Mouse (Mus musculus) brown adipose tissue, adult 24 weeks (tissue): ENCODE data around the gene Scamp1. TPM values are rescaled to one million over a fixed set of nuclear protein-coding genes. Genes with fewer than 3 reads are reported as not detected.
A peak's percentile ranks its signal among the peaks of the same experiment; 100 is the strongest.

Experiments used
- H3K27ac ChIP-seq: fragments of 200-500 bp; replicated peaks from 2 replicates; pipeline ENCODE4 v1.5.1; 2012; ENCODE audit warnings: low read depth, mild to moderate bottlenecking, low read length
- H3K4me1 ChIP-seq: fragments of 200-500 bp; 2 replicates; pipeline ENCODE4 v1.6.1; 2012; ENCODE audit warnings: low read length, mixed read lengths; ENCODE audit not compliant: control insufficient read depth, insufficient read depth, insufficient read length
- H3K4me3 ChIP-seq: fragments of 200-500 bp; 2 replicates; pipeline ENCODE4 v1.5.1; 2012; ENCODE audit warnings: low read depth, mild to moderate bottlenecking, low read length, moderate library complexity; ENCODE audit not compliant: insufficient read depth
- polyA plus RNA-seq: library from polyadenylated mRNA; stranded (reverse); fragments of >200 nt; gene quantifications from 2 replicates; pipeline ENCODE4 v1.2.4, GENCODE M21; 2012; ENCODE audit not compliant: missing spikeins, insufficient read depth, insufficient read length

The Scamp1 gene
- polyA plus RNA-seq, 1 experiment = 18.5 TPM

DNA sequence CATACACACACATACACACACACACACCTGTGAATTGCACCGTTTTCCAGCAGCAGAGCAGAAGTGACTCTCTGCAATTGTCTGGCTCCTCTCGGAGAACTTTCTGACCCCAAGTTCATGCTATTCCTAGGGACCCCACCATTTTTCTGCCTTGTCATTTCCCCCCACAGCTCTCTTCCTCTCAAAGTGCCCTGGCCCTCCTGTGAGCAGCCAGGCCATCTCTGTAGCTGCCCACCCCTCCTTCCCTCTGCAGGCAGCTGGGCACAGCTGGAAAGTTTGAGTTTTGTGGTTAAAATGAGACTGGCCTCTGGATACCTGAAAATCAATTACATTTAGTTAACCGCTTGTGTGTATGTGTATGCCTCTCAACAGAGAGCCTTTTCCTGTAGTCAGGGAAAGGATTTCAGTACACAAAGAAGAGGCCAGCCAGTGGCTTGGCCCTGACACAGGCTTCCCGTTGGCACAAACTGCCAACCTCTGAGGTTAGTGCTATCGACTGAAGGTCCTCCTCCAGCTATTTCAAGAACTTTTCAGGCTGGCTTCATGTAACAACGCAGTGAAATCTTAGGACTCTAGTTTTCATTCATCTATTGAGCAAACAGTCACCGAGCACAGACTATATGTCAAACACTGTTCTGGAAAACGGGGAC lies 102.2 kb downstream of the Scamp1 start:
- peaks cover 6% of the 10 kb centered on the region; the same call in 1 of the 2 replicates for H3K4me1 ChIP-seq
- H3K27ac ChIP-seq = no peak overlapping the region
- H3K4me3 ChIP-seq = no peak overlapping the region

DNA sequence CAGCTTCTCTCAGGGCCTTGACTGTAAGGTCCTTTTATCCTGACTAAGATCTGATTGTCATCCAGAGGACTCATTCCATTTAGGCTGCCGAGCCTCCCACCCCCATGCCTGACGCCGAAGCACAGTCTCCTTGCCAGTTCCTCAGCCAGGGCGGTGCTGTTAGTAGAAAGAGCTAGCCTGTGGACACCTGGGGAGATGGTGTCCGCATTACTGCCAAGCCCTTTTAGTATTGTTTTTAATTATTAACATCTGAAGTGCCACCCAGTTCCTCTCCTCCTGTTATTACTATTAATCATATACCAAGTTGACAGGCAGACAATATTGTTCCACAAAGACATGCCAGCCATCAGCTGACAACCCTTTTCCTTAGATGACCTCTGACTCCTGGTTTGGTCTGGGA lies 103.6 kb downstream of the Scamp1 start:
- no peak overlapping the region for H3K27ac ChIP-seq

DNA sequence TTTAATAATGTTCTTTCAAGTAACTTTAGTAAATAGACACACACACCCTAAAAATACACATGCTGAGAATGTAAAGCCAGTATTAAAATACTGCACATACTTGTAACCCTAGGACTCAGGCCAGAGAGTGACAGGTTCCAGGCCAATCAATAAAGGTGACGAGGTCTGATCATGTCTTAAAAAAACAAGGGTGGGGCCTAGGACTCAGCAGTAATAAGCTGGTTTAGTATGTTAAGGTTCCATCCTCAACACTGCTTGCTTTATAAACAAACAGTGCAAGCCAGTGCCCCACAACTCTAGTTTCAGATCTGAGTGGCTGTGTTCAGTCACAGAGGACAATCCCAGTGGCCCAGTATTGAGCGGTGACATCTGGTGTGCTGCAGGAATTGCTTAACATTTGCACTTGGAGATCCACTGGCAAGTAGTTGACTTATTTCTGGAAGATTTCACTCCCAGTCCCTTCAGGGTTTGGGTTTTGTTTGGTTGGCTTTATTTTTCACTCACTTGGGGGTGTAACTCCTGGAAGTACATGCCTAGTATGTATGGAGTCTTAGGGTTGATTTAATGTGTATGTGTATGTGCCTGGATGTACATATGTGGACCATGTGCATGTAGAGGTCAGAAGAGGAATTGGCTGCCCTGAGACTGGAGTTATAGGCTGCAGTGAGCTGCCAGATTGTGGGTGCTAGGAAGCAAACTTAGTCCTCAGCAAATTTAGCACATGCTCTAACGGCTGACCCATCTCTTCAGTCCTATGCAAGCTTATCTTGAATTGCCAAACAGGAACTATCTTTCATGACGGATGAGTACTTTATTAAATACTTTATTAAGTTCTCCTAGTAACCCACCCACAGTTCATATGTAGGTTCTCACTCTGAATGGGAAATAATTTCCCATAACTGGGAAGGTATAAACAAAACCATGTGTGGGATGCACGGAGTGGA lies 104.9 kb downstream of the Scamp1 start:
- H3K4me3 ChIP-seq = no peak overlapping the region

More for the DNA sequence above, 103.6 kb downstream of the Scamp1 start:
- H3K4me3 ChIP-seq = no peak overlapping the region
- H3K4me1 ChIP-seq = peaks cover 6% of the 10 kb centered on the region; the same call in 1 of the 2 replicates

DNA sequence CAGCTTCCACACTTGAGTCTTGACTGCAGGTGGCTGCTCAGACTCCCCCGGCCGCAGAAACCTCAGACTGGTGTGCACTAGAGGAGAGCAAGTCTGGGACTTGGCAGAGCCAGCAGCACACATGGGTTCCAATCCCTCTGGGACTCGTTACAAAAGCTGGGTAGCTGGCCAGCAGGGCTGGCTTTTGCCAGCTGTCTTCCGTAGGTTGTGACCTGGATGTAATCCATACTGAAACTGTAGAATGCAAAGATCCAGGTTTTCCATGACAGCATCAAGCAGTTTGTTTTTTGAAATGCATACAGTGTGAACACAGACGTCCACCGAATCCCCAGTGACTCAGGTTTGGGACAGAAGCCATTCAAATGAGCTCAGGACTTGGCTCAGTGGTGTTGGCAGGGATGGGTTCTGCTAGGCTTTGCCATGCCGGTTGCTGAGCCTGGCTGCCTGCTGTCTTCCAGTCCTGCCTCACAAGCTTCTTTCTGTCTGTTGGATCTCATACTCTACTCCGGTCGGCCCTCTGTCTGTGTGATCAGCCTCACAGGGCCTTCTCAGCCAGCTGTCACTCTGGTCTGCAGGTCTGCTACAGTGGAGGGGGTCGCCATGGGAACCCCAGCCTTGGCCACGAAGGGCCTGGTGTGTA lies 107.1 kb downstream of the Scamp1 start:
- Histone ChIP-seq H3K4me3 (no peak overlapping the region), H3K27ac (no peak overlapping the region), H3K4me1 (peaks cover 10% of the 10 kb centered on the region)

More for the DNA sequence above, 104.9 kb downstream of the Scamp1 start:
- H3K4me1 ChIP-seq = peaks cover 6% of the 10 kb centered on the region; the same call in 1 of the 2 replicates
- H3K27ac ChIP-seq = no peak overlapping the region

DNA sequence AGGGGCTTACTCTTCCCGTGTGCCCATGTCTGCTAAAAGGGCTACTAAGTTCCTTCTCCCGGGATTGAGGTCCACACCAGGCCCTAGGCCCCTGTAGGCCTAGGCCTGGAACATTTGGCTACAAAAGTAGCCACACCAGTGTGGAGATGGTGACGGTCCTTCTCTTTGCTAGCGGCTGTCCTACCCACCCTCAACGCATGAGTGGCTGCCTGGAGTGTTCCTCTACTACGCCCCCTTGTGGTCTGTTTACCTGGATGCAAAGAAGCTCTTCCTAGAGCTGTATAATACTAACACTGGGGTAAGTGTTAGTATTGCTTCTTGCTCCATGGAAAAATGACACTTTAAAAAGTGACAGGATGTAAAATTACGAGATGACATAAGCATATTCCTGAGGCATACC lies 108.5 kb downstream of the Scamp1 start:
- Histone ChIP-seq H3K4me3 (no peak overlapping the region), H3K4me1 (peaks cover 11% of the 10 kb centered on the region), H3K27ac (no peak overlapping the region)

DNA sequence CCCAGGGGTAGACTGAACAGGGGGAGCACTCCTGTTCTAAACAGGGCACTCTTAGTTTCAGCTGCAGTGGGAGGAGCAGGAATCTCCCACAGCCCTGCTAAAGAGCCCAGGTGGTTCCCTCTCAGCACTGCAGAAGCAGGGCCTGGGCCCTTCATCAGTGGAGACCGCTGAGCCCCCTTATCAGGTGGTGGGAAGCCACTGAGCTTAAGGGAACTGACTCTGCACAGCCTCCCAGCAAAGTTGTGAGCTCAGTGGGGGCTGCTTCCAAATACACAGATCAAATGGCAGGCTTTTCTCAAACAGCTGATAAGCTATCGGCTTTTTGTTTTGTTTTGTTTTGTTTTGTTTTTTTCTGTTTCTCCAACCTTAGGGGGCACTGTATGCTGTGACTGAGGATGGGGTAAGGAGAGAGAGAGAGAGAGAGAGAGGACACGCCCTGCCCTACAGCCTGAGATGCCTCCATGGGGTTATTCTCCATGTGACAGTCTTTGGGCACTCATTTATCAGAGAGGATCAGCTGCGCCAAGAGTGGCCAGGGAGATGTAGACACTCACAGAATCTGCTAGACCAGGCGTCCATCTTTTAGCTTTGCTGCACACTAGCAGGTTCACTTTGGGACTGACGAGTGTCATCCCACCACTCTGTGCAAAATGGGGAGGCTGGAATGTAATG lies 110.1 kb downstream of the Scamp1 start:
- Histone ChIP-seq H3K27ac (no peak overlapping the region), H3K4me1 (peaks cover 11% of the 10 kb centered on the region), H3K4me3 (peak overlapping the region; percentile 12; the same call in 1 of the 2 replicates)

DNA sequence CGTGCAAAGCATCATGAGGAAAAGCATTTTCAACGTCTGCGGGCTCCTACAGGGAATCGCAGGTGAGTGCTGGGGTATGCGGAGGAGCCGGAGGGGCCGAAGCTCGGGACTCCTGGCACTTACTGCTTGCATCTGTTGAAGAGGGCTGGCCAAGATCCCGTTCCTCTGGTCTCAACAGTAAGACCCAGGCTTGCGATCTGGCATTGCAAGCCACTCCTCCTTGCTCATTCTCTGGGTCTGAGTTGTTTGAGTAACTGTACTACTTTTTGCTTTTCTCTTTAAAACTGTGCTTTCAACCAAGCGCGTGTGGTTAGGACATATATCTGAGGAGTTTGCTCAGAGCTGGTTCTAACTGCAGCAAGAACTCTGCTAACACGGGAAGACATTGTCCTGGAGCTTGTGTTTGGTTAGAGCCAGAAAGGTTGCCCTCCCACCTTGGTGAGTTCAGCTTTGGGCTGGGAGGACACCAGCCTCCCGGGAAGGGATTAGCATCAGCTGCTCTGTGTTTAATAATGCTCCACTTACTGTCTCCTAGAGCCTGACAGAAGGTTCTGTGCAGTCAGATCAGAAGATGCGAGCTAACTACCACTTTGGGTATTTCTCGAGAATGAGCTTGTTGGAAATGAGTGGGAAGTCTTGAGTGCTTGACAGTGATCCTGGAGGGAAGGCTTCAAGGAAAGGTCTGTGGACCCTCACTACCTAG lies 110.9 kb downstream of the Scamp1 start:
- Histone ChIP-seq H3K4me3 (peak overlapping the region; percentile 43), H3K27ac (no peak overlapping the region), H3K4me1 (peaks cover 11% of the 10 kb centered on the region)

DNA sequence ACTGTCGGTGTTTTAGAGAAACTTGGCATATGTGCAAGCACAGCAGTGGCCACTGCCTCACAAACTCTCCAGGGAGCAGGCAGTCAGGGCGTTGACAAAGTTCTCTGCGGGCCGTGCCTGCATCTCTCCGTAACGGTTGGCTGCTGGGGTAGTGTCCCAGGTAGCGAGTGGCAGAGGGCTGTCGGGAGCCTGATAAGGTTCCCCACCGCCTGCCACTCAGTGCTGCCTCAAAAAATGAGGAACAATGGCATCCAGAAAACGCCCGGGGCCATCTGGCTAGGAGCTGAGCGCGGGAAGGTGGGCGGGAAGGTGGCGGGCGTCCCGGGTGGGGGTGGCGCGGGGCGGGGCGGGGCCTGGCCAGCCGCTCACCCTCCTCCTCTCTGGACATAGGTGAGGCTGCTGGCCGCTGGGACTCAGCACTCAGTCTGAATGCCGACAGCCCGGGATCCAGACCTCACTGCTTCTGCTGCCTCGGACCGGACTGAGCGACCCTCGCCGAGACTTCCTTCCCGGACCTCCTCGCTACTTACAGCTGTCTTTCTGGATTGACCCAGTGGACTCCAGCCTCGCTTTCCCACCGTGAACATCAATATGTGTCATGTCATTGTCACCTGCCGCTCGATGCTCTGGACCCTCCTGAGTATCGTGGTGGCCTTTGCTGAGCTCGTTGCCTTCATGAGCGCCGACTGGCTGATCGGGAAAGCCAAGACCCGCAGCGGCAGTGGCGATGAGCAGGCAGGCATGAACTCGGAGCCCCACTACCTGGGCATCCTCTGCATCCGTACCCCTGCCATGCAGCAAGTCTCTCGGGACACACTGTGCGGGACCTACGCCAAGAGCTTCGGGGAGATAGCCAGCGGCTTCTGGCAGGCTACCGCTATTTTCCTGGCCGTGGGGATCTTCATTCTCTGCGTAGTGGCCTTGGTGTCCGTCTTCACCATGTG lies 111.8 kb downstream of the Scamp1 start:
- Histone ChIP-seq H3K27ac (no peak overlapping the region), H3K4me1 (peaks cover 8% of the 10 kb centered on the region), H3K4me3 (peak overlapping the region; percentile 46)

DNA sequence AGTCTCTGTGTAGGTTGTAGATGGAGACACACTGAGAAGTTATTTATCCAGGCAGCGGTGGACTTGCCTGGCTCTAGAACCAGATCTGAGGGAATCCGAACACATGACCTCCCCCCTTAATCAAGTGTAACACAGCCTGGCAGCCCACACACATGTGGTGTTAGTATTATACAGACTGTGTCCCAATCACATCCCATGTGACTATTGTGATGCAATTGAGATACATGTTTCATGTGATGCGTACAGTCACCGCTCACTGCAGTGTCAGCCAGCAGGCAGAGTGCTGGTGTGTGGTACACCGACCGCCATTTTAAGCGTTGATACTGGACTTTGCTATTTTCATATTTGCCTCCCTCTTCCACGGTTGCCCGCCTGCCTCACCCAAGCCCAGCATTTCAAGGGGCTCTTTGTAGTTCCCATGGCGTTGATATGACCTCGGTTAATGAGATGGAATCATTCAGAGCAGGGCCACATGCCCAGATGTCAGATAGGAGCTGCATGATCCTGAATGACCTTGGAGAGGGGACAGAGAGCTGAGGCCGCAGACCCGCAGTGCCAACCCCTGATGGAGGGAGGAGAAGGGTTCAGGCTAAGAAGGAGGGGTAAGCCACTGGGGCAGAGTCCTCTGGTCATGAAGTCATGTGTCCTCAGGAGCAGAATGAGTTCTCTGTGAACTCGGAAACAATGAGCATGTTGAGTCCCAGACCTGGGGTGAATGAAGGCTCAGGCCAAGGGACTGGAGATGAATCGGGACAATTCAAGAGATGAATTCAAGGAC lies 112.9 kb downstream of the Scamp1 start:
- H3K4me1 ChIP-seq = peaks cover 7% of the 10 kb centered on the region
- no peak overlapping the region for H3K4me3 ChIP-seq
- no peak overlapping the region for H3K27ac ChIP-seq

DNA sequence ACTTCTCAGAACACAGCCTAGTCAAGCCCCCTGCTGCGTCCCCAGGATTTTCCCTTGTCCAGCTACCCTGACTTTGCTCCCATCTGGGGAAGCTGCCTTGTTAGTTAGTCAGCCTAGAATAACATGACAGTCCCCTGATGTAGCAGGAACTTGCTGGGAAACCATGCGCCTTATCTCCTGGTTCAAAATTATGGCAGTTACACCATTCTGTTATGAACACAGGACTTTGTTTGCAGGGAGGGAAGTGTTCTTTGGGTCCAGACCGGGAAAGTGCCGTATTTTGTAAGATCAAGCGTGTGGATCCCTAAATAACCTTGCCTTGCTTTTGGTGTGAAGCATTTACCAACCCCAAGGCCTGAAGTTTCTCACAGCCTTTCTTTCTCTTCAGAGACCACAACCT lies 114.0 kb downstream of the Scamp1 start:
- Histone ChIP-seq H3K4me3 (no peak overlapping the region), H3K27ac (no peak overlapping the region), H3K4me1 (peaks cover 7% of the 10 kb centered on the region)

DNA sequence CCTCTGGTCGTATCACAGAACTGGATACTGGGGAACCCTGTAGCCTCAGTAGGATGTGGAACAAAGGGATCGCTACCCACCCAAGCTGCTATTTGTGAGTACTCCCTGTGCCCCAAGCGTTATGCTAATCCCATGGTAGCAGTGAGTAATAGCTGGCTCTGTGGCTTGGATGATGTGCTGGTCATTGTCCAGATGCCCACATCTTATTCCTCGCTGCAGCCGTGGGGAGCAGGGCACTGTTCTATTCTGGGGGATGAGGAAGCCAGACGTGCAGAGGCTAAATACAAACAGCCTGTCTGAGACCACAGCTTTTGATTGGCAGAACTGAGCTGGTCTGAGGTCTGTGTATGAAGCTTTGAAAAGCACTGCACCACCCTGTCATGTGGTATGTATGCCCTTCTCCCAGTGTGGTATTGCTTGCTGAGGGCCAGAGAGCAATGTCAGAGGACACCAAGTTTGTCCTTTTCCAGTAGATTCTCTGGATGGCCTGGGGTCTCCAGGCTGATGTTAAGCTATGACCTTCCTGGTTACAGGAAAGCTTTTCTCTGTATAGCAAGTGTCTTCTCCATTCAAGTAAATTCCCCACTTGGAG lies 116.2 kb downstream of the Scamp1 start:
- H3K4me3 ChIP-seq = no peak overlapping the region
- no peak overlapping the region for H3K27ac ChIP-seq

DNA sequence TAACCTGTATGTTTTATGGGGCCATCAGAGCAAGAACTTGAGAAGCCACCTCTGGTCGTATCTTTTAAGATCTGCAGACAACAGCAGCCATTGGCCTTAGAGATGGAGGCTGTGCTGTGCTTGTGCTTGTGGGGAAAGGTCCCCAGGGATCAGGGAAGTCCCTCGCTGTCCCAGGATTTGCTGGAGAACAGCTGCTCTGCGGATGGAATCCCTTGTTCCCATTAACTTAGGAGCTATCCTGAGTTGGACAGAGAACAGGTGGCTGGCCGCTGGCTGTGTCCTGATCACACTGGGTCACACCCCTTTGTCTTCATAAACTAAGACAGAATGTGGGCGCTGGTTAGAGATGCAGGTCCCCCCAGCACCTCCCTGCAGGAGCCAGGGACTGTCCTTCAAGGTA lies 117.3 kb downstream of the Scamp1 start:
- no peak overlapping the region for H3K27ac ChIP-seq
- peaks cover 3% of the 10 kb centered on the region; the same call in 1 of the 2 replicates for H3K4me1 ChIP-seq
- H3K4me3 ChIP-seq = no peak overlapping the region

More for the DNA sequence above, 116.2 kb downstream of the Scamp1 start:
- H3K4me1 ChIP-seq = peaks cover 3% of the 10 kb centered on the region; the same call in 1 of the 2 replicates
